Mouse (Mus musculus): ENCODE measurements at regions not wholly inside any gene's neighbourhood (a gene's known extent, or its start where the extent isn't known, plus 50 kb on each side); places are given as distances from the start of the nearest gene placed in this dataset.

GRCm38 (mm10) chr3:61849317-61849716 lies 483.6 kb upstream of the B430305J03Rik start:
- in situ Hi-C loops (cut with MboI; ENCODE audit: low pct_unique_long_range_greater_than_20kb in 1 of 2, low sequenced_read_pairs in 2 of 2, unreplicated experiment in 1 of 2) = loop anchor here (25.0 kb wide), 2 partner anchors 387 to 612 kb away; no protein-coding TSS in a partner anchor

DNA sequence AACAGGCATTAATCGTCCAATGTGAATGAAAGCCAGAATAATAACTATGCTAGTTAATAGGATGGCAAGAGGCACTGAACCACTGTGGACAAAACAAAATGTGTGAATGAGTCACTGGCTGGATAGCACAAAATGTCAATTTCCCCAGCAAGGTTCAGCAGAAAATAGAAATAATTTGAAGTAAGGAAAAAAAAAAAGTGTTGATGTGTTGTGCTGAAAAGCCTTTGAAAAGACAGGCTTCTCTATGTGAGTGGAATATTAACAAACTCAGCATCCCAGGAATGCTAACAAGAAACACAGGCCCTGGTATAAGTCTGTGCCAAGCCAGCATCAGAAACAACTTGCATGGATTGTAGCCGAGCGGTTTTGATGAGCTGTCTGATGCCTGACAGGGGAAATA lies 481.0 kb upstream of the B430305J03Rik start:
- in situ Hi-C loops (cut with MboI; ENCODE audit: low pct_unique_long_range_greater_than_20kb in 1 of 2, low sequenced_read_pairs in 2 of 2, unreplicated experiment in 1 of 2) = loop anchor here (25.0 kb wide), 2 partner anchors 384 to 609 kb away; no protein-coding TSS in a partner anchor

DNA sequence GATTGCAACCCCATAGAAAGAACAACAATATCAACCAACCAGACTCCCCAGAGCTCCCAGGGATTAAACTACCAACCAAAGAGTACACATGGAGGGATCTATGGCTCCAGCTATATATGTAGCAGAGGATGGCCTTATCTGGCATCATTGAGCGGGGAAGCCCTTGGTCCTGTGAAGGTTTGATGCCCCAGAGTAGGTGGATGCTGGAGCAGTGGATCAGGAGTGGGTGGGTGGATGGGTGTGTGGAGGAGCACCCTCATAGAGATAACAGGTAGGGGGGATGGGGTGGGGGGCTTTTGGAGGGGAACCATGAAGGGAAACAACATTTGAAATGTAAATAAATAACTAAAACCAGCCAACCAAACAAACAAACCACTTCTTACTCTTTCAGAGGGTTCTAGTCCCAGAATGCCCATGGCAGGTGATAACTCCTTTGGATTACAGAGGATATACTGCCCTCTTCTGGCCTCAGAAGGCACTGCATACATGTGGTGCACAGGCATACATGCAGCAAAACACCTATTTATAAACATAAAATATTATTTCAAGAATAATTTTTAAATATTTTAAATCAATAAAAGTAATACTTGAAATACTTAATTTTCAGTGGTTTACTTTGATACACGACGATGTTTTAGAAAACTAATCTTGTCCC lies 473.7 kb upstream of the B430305J03Rik start:
- in situ Hi-C loops (cut with MboI; ENCODE audit: low pct_unique_long_range_greater_than_20kb in 1 of 2, low sequenced_read_pairs in 2 of 2, unreplicated experiment in 1 of 2) = loop anchor here (25.0 kb wide), 2 partner anchors 377 to 602 kb away; no protein-coding TSS in a partner anchor

GRCm38 (mm10) chr3:61816807-61817206 lies 451.1 kb upstream of the B430305J03Rik start:
- in situ Hi-C loops (cut with MboI; ENCODE audit: low pct_unique_long_range_greater_than_20kb in 1 of 2, low sequenced_read_pairs in 2 of 2, unreplicated experiment in 1 of 2) = no loop called here

DNA sequence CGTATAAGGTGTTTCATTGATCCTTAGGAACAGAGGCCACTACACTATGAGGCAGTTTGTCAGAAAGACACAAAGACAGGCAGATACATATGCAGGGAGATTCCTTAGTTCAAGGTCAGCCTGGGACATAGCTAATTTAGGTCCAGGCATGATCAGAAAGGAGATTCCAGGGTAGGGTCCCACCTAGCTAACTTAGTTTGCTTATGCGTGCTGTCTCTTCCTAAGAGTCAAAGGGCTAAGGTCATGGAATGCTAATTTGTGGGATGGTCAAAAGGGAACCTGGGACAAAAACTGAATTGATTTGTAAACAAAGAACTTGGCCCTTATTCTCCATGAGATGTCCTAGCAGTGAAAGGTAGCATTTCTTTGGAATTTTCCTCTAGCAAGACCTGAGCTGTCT lies 430.3 kb upstream of the B430305J03Rik start:
- in situ Hi-C loops (cut with MboI; ENCODE audit: low pct_unique_long_range_greater_than_20kb in 1 of 2, low sequenced_read_pairs in 2 of 2, unreplicated experiment in 1 of 2) = no loop called here

GRCm38 (mm10) chr3:61790674-61791073 lies 424.9 kb upstream of the B430305J03Rik start:
- in situ Hi-C loops (cut with MboI; ENCODE audit: low pct_unique_long_range_greater_than_20kb in 1 of 2, low sequenced_read_pairs in 2 of 2, unreplicated experiment in 1 of 2) = no loop called here

Measured in mouse embryonic stem cell (cell line).